Mouse (Mus musculus): ENCODE results near the gene Slc29a3.

Slc29a3 gene

DNA sequence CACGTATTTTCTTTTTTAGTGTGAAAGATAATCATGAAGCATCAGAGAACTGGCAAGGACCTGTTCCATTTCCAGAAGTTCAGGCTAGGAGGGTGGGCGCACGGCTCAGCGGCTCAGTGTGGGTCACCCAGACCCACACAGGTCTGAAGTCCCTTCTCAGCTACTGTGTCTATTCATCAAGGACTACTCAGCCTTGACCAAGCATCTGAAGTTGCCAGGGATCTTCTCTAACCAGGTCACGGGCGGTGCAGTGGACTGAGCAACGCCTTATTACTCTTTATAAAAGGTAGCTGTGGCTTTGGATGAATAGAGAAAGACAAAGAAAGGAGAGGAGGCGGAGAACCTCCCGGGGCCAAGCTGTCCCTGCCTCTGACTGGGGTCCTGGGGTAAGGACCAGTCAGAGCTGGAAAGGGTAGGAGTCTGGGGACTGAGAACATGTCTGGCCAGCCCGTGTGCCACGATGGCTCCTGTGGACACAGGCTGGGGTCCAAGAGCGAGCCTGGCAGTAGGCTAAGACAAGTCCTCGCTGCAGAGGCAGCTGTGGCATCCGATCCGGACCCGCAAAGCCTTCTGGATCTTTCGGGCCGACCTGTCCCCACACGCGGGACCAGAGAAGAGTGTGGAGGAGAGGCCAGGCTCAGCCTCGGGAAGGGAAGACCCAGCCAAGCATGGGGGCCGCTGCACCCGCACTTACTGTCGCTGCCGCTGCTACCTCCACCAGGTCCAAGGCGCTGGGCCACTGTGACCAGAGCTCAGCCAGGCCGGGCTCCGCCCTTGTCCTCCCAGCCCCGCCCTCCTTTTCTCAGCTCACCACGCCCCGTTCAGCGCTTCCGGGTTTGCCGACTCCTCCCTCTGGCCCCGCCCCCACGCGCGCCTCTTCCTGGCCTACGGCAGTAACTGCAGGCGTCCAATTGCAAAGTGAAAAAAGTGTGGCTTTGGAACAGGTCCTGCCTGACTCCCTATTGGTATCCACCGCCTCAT, at the start of gene Slc29a3:
Gene Slc29a3, minus strand, starts transcription at position 755 of the 981 bp plus-strand sequence.
- peak; percentile 93 to 95 for DNase-seq (ENCODE audit: low spot score in 2 of 2)

DNA sequence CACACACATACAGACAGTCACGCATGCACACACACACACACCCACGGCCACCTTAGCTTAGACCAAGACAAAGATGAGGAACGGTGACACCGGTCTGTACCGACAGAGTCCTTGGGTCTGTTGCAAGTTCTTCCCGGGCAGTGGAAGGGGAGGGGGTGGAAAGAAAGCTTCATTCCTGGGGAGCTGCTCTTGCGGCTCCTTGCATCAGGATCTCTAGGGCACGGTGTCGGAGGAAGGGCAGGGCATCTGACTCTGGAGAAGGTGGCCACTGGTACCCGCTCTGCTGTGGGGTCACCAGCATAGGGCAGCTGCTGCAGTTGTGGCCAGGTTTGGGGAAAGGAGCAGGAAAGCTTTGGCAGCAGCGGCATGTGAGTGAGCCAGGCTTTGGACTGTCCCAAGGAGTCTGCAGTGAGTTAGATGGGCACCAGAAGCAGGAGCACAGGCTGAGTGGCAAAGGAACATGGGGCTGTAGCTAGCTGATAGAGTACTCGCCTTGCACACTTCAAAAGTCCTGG, 49.4 kb upstream of the Slc29a3 start:
- no peak for DNase-seq (ENCODE audit: low spot score in 2 of 2)

DNA sequence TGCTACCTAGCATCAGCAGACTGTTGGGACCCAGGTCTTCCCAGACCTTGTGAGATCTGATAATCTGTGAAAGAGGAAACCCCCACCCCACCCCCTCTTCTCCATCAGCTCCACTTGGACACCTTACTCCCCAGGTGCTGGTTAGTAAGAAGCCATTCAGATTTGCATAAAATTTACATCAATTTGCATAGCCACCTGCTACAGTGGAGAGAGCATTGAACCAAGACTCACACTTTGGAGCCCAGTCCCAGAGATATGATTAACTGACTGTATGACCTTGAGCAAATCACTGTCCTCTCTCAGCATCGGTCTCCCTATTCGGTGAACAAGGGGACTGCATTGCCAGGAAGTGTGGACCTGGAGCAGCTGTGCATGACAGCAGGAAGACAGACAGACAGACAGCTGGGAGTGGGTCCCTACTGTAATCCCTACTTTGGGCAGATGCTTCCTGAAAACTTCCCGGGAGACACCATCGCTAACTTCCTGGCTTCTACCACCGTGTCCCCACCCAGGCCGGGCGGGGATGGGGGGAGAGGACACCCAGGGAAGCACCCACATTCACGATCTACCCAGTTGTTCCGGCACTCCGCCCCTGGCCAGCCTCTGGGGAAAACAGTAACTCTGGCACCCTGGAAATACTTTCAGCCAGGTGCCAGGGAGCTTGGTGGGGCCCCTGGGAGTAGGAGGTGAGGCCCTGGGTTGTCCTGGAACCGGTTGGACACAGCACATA, 48.7 kb upstream of the Slc29a3 start:
- DNase-seq (ENCODE audit: low spot score in 2 of 2), result no peak

DNA sequence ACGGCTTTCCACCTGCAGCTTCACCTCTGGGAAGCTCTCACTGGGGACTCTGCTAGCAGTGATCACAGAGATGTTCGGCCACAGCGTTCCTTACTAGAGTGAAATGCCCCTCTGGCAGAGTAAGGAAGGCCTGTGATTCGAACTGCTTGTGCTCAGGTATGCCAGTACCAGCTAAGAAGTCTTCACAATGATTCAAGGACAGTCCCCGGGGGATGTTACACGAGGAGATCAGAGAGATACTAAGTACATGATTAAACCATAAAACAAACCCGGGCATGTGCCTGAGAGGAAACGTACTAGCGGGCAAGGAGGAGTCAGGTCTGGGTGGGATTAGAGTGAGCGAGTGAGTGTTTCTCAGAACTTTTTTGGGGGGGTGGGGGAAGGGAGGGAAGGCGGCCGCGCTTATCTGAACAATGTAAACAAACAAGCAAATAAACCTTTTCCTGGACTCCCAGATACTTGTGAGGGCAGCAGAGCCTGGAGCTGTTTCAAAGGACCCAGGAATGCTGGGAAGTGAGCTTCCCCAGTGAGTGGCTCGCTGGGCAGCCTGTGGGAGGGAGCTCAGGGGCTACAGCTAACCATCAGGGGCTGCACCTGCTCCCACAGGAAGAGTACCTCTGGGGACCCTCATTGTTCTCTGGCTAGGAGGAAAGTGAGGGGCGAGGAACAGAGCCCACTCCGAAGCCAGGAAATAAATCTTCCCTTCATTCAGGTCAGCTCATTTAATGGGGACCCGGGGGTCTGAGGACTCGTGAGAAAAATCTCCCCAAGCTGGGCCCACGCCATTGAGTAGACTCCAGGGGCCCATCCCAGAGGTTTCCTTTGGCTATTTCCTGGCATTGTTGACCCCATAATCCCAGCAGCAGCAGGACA, 47.9 kb upstream of the Slc29a3 start:
- DNase-seq (ENCODE audit: low spot score in 2 of 2), result no peak

DNA sequence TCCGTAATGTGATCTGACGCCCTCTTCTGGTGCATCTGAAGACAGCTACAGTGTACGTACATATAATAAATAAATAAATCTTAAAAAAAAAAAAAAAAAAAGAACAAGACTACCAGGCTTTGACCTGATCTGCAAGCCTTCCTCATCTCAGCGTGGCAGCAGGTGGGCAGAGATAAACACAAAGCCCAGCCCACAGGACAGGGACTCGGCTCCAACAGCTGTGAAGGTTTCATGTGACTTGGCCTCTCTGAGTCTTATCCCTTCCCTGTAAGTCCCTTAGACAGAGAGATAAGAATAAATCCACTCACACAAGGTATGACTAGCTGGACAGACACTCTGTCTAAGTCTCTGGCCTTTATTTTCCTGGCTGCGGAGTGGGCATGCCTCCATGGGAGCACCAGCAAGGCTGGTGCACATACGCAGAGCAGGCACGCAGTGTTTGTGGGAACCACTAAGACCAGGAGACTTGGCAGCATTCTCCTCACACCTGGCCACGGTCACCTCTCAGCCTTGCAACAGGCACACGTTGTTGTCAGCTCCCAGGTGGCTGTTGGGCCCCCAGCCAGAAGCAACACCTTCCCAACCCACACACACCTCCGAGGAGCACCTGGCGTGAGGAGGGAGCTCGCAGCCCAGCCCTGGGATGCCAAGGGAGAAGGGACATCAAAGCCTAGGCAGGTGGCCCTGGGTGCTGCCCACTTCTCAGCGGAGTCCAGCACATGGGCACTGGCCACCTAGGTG, 45.3 kb upstream of the Slc29a3 start:
- no peak for DNase-seq (ENCODE audit: low spot score in 2 of 2)

DNA sequence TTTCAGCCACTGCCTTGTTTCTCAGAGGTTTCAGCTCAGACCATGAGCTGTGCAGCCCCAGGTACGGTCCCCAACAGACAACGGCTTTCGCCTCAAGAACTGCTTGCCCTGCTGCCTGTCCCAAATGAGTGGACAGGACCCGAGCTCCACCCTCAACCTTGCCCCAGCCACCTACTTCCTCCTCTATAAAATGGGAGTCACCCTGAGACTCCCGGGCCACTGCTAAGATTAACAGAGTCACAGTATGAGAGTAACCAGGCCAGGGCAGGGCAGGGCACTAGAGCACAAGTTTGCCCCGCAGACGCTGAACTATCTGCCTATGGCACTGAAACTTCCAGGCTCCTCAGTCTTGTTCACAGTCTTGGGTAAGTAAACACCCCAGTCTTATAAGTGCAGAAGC, 43.9 kb upstream of the Slc29a3 start:
- DNase-seq (ENCODE audit: low spot score in 2 of 2), result no peak

DNA sequence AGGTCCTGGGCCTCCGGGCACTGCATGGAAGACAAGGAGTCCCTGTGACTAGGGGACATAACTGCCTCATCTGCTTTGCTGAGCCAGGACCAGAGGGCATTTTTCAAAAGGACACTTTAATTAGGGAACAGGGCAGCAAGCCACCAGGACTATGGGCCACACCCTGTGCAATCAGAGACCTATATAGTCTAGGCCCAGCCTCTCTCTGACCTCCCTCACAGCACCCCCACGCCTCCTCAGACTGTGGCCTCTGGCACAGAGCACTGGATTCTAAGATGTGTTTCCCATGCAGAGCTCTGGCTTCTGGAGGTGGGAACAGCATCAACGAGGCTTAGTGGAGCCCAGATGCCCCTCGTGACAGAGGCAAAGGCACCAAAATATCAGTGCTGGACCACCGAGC, 43.4 kb upstream of the Slc29a3 start:
- DNase-seq (ENCODE audit: low spot score in 2 of 2), result no peak

DNA sequence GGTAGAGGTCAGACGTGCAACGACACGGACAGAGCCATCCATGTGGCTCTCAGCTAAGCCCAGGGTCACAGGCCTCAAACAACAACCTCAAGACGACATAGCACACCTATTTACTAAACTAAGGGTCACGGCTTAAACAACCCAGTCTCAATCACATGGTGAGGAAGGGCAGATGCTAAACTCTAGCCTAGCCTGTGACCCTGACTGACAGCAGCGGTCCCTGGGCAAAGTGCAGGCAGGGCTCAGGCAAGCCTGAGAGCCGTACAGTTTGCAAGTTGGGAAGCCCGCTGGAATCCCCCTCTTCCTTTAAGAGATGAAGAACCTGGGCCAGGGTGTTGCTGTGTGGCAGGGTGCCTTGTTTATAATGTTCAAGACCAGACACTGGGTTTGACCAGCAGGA, 42.2 kb upstream of the Slc29a3 start:
- DNase-seq (ENCODE audit: low spot score in 2 of 2), result no peak

DNA sequence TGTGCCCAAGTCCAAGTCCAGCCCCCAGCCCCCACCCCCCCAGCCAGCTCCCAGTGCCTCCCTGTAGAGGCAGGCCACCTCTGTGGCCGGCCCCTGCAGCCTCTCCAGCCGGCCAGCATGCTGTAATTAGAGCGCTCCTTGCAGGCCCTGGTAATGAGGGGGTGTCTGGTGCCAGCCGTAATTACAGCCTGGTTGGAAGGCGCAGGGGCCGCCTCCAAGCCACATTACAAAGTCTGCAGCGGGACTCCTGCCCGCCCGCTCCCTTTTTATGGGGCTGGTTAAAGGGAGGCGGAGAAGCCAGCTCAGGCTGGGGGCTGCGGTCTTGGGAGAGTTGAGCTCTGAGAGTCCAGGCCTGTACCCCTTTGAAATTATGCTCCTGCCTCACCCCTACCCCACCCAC, 41.8 kb upstream of the Slc29a3 start:
- DNase-seq (ENCODE audit: low spot score in 2 of 2), result peak; percentile 10 to 16

DNA sequence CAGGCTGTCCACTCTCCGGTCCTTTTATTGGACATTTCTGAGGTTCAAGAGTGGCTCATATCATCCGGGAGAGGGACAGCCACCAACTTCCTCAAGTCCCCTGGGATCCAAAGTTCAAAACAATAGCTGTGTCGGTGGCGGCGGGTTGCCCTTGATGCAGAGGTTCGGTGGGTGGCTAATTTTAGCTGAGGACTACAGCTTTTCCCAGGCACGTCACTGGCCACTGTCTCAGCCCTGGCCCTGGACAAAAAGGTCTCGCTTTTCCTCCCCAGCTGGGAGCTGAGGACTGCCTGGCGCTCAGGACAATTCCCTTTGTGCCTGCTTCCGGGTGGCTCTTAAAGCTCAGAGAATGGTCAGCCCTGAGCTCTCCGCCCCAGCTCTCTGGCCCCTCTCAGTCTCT, 40.2 kb upstream of the Slc29a3 start:
- no peak for DNase-seq (ENCODE audit: low spot score in 2 of 2)

DNA sequence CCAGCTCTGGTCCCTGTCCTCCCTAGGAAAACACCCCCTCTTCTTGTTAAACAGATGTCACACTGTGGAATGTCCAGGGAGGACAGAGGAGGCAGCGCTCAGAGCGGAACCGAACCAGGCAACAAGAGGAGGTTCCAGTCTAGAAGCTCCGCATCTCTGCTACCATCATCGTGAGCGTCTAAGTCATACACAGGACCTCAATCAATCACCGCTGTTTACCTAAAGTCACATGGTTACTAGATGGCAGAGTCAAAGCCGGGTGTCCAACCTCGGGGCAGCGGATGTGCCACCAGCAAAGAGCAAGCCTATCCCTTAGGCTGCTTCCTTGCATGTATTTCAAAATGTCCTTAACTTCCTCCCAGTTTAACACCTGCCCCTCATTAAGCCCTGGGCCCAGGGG, 39.8 kb upstream of the Slc29a3 start:
- no peak for DNase-seq (ENCODE audit: low spot score in 2 of 2)

DNA sequence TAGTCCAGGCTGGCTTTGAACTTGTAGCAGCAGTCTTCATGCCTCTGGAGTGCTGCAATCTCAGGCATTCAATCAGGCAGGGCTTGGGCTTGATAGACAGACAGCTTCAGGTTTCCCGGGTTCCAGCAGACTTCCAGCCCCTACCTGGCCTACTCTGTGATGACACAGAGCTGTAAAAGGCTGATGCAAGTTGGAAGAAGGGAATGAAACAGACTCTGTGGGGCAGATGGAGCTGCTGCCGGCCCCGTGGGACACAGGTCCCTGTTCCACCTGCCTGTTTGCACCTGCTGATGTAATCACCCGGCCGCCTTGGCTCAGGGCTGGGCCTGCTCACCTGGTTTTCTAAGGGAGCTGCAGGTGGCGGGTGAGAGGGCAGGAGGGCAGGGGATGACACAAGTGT, 38.3 kb upstream of the Slc29a3 start:
- no peak for DNase-seq (ENCODE audit: low spot score in 2 of 2)

DNA sequence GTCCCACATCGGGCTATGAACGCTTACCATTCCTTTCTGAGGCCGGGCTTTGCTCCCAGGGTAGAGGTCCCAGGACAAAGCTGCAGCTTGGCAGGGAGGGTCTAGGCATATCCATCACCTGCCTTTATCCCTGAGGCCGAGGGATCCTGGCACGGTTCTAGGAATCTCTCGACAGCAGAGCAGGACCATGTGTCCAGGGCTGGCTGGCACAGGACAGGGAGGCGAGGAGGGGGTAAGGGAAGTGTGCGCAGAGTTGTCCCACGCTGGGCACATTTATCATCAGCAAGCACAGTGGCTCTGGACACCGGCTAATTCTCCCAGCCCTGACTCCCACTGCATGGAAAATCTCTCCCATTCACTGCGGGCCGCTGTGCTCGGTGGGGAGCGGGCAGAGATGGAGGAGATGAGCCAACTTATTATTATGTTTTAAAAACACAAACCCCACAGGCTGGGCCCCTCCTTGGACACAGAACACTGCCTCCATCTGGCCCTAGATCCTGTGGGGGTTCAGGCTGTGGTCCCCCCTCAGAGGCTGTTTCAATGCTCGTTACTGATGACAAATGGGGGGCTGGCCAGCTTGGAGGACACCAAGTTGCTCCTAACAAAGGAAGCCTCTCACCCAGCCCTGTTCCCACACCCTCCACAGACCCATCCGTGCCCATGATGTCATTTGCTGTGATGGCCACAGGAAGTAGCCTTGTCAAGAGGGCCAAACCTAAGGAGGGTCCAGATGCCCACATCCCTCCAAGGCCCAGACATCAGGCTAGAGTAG, 34.9 kb upstream of the Slc29a3 start:
- DNase-seq (ENCODE audit: low spot score in 2 of 2), result no peak

DNA sequence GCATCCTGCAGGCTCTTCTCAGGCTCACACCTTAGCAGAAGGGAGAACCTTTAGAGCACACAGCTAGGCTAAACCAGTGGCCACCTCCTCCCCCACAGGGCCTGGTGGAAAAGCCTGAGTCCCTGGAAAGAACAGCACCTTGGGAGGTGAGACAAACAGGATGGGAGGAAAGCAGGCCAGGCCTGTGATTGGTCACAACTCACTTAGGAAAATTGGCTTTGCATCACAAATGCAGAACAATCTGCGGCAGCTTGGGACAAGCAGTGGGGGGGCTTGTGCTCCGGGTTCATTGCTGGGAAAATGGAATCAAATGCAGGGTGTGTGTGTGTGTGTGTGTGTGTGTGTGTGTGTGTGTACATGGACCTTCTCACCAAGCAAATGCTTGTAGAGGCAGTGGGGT, 31.0 kb upstream of the Slc29a3 start:
- no peak for DNase-seq (ENCODE audit: low spot score in 2 of 2)

DNA sequence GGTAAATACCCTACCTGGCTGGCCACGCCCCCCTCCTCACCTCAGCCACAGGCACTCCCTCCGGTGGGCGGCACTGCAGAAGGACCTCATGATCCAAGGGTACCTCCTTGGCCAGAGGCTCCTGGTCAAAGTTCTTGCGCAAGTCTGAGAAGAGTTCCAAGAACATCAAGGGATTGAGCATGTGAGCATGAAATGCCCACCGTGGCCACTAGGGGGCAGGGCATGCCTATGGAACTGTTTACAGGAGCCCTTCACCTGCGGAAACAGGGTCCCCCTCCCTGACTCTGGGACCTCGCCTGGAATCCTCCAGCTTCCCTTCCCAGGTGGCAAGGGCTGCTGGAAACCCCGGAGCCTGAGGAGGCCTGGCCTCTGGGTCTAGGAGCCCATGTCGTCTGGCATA, 27.0 kb upstream of the Slc29a3 start:
- peak; percentile 72 to 74 for DNase-seq (ENCODE audit: low spot score in 2 of 2)

DNA sequence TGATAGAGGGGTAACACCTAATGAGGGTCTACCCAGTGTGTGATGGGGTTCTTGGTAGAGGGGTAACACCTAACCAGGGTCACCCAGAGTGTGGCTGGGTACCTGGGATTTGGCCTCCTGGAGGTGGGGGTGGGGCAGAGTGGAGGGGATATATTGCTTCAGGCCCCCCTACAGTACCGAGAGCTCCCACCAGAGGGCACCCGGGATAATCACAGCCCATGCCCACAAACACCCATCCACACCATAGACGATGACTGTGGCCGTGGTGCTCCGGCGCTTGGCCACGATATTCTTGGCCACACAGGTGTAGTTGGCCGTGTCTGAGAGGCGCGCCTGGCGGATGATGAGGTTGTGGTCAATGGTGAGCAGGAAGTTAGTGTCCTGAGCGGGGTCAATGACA, 25.9 kb upstream of the Slc29a3 start:
- DNase-seq (ENCODE audit: low spot score in 2 of 2), result peak; percentile 25 to 36

DNA sequence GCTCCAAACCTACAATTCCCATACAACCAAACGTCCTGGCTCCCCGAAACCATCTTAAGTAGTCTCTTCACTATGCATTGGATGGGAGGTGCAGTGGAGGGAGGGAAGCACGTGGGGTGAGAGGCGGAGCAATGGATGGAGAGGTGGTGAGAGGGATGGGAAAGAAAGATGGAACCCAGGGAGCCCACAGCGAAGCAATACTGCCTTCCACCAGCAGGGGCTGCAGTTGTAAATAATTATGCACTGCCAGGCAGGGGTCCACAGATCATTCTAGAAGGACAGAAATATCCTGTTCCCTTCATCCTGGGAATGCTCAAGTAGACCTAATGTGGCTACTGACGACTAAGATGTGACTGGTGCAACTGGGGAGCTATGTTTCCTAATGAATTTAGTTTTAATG, 22.9 kb upstream of the Slc29a3 start:
- no peak for DNase-seq (ENCODE audit: low spot score in 2 of 2)

DNA sequence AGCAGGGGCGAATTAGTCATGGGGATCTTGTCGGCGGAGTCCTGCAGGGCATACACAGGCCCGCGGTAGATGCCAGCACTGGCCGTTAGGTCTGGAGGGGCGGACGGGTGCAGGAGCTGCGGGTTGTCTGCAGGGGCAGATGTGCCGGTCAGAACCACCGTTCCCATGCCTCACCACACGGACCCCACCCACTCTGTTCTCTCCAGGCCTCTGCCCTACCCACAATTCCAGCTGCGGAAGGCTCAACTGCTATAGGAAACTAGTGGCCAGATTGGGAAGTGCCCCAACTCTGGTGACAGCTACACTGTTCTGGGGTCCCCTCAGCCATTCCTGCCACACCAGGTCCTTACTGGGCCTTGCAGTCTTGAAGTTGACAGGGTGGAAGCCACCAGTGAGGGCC, 22.0 kb upstream of the Slc29a3 start:
- no peak for DNase-seq (ENCODE audit: low spot score in 2 of 2)

DNA sequence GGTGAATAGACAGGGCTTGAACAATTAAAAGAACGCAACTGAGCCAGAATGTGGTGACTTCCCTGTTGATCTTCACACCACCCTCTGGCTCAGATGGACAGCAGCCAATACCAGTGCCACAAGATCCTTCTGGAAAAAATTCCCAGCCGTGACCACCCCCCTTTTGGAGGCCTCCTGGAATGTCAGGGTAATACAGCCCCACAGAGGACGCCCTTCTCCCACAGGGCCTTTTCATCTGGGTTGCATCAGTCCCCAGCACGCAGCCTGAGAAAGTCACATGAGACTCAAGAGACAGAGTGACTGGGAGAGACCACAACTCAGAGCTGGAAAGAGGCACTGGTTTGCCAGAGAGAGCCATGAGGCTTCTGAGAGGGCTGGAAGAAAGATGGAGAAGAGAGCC, 18.3 kb upstream of the Slc29a3 start:
- no peak for DNase-seq (ENCODE audit: low spot score in 2 of 2)

DNA sequence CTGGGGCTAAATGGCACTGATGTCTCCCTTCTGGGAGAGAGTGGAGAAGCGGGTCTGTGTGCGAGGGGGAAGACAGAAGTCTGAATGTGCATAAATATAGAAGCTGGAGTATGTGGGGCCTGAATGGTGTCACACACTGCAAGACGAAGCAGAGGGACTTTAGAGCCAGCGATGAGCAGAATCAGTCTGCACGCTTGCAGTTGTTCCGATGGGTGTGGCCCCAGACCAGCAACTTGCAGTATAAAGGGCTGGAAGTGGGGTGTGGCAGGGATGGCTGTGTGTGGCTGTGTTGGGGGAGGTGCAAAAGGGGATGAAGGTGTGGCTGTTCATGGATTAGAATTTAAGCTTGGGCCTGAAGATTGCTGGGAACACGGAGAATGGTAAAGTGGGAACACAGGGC, 16.0 kb upstream of the Slc29a3 start:
- no peak for DNase-seq (ENCODE audit: low spot score in 2 of 2)
